Mouse (Mus musculus): ENCODE data around the gene Tcp11l2.

DNA sequence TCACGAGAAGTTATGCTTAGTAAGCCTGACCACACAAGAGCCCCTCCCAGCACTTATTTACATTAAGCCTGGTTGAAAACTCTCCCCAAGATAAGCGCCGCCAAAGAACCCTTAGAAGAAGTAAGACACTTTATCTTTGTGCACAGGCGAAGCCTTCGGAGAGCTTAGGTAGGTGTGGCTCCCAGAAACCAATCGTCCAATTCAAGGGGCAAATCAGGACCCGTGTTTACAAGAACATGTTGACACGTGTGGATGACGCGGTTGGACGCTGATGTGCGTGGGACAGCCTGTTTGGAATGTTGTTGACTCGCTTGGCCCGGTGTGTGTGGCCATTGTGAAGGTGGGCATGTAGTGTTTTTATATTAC is 414 bp upstream of the Tcp11l2 start:
- TF ChIP-seq CTCF (IDR thresholded peaks at IDR 0.05; ENCODE audit: low read depth), result no peak
- TF ChIP-seq EP300 (IDR thresholded peaks at IDR 0.05; ENCODE audit: low read depth), result peak; percentile 98

Data from liver, postnatal 0 days (tissue).